Mouse (Mus musculus): Measurements from ENCODE around the gene Ubr1. TPM values are rescaled to one million over a fixed set of nuclear protein-coding genes. Genes with fewer than 3 reads are reported as not detected.
A peak's percentile ranks its signal among the peaks of the same experiment; 100 is the strongest.

Ubr1 gene
- polyA plus RNA-seq (2016; fragmentation: Nextera tagmentation; extraction: Ambion mirVana): 28.6 and 33.4 TPM in 2 replicates

DNA sequence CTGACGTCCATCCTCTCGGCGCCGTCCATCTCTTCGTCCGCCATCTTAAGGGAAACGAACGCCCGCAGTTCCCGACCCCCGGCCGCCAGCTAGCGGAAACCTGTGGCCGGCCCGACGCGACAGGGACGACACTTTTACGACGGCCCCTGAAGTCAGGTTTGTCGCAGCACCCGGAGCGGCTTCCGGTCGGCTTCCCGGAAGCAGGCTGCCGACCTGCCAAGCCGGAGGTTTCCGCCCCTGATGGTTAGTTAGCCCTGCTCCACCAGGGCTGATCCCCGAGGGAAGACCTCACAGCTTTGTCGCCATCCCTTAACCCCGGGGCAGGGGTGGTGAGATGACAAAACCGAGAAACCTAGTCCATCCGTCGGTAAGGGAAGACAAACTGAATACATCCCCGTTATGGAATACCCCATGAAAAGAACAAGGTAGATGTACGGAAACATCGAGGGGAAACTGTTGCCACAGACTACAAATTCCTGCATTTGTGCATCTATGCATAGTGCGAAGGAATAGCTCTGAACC is at the start of gene Ubr1:
TSS of gene Ubr1 (minus strand) at position 157 of the 522 bp plus-strand sequence.
- Histone ChIP-seq H3K9ac (peak within 1 kb of the TSS; percentile 80), H3K4me2 (replicated peaks) (peak within 1 kb of the TSS; percentile 72), H3K9me3 (replicated peaks) (no peaks in the 10 kb centered on the region), H3K4me3 (peak within 1 kb of the TSS; percentile 80), H3K27ac (peak within 1 kb of the TSS; percentile 86), H3K4me1 (peaks cover 7% of the 10 kb centered on the region), H3K27me3 (peaks cover 6% of the 10 kb centered on the region; the same call in 1 of the 2 replicates), H3K36me3 (0 out of 2 replicates have a peak, but pooled peaks cover 4% of the 10 kb centered on the region)
- under 1% methylated on average over 39 of the region's 39 CpGs for WGBS
- ATAC-seq (ENCODE audit: low FRiP score): peak; percentile 88

DNA sequence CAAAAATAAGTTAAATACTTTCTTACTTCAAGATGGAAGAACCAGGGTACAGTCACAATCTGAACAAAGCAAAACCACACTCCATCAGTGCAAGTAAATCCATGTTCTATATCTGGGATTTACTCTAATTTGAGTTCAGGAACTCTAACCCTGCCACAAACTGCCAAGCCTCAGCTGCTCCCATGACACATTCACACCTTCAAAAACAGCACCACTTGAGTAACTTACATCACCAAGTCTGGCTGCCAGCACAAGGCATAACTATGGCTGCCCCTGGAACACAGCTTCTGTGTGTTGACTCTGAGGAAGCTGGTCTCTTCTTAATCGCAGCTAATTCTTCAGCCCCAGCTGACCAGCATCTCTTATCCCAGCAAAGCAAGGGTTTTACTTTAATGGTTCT is 46.6 kb upstream of the Ubr1 start:
- no peak overlapping the region for H3K27ac ChIP-seq
- 93% methylated on average over 1 of the region's 1 CpGs for WGBS
- no peak overlapping the region for H3K4me3 ChIP-seq
- H3K36me3 ChIP-seq: peaks cover 39% of the 10 kb centered on the region
- no peaks in the 10 kb centered on the region for H3K9me3 ChIP-seq (replicated peaks)
- no peaks in the 10 kb centered on the region for H3K4me1 ChIP-seq
- H3K4me2 ChIP-seq (replicated peaks): no peak overlapping the region
- no peak for ATAC-seq (ENCODE audit: low FRiP score)
- H3K27me3 ChIP-seq: no peaks in the 10 kb centered on the region
- H3K9ac ChIP-seq: no peak overlapping the region

DNA sequence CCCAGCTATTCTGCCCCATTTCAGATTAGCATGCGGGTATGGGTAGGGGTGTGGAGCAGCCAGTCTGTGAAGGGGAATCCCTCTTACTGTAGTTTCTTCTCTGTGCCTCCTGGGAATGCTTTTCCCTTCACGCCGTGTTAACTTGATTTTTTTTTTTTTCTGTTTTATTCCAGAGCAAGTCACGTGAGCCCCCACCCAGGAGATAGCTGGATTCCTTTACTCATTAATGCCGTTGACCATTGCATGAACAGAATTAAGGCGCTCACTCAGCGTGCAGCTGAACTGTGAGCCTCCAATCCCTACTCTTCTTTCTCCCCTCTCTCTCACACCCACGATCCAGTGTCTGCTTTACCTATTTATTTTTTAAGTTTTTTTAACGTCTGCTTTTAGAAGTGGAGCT is 45.7 kb upstream of the Ubr1 start:
- Histone ChIP-seq H3K27me3 (no peaks in the 10 kb centered on the region), H3K9ac (no peak overlapping the region), H3K4me2 (replicated peaks) (no peak overlapping the region), H3K27ac (no peak overlapping the region), H3K4me1 (no peaks in the 10 kb centered on the region), H3K9me3 (replicated peaks) (no peaks in the 10 kb centered on the region), H3K36me3 (peaks cover 42% of the 10 kb centered on the region), H3K4me3 (no peak overlapping the region)
- no peak for ATAC-seq (ENCODE audit: low FRiP score)
- 88% methylated on average over 9 of the region's 9 CpGs for WGBS

DNA sequence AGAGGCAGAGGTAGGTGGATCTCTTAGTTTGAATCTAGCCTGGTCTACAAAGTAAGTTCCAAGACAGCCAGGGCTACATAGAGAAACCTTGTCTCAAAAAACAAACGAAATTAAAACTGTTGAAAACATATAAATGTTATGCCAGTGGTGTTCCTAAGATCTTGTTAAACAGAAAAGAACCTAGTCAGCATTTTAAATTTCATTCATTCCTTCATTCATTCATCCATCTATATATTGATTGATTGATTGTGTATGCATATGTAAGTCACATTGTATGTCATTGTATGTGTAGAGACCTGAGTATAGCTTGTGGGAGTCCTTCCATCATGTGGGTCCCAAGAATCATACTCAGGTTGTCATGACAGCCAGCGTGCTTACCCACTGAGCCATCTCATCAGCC is 45.0 kb upstream of the Ubr1 start:
- Histone ChIP-seq H3K27me3 (no peaks in the 10 kb centered on the region), H3K4me3 (no peak overlapping the region), H3K4me1 (no peaks in the 10 kb centered on the region), H3K36me3 (peaks cover 47% of the 10 kb centered on the region), H3K27ac (no peak overlapping the region), H3K4me2 (replicated peaks) (no peak overlapping the region), H3K9ac (no peak overlapping the region), H3K9me3 (replicated peaks) (no peaks in the 10 kb centered on the region)
- ATAC-seq (ENCODE audit: low FRiP score): no peak
- 76% methylated on average over 2 of the region's 2 CpGs for WGBS

DNA sequence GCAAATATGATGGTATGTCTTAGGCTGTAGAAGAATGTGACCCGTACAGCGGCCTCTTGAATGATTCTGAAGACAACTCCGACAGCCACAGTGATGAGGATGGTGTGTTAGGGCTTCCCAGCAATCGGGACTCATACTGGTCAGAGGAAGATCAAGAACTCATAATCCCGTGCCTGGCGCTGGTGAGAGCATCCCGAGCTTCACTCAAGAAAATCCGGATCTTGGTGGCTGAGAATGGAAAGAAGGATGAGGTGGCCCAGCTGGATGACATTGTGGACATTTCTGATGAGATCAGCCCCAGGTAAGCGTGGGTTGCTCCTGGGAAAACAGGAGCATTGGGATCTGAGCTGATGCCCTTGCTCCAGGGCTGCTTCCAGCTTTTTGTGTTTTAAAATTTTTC is 42.2 kb upstream of the Ubr1 start:
- no peaks in the 10 kb centered on the region for H3K9me3 ChIP-seq (replicated peaks)
- WGBS: 92% methylated on average over 9 of the region's 9 CpGs
- no peaks in the 10 kb centered on the region for H3K27me3 ChIP-seq
- peaks cover 9% of the 10 kb centered on the region for H3K4me1 ChIP-seq
- H3K4me2 ChIP-seq (replicated peaks): no peak overlapping the region
- no peak overlapping the region for H3K27ac ChIP-seq
- no peak overlapping the region for H3K9ac ChIP-seq
- no peak for ATAC-seq (ENCODE audit: low FRiP score)
- H3K4me3 ChIP-seq: no peak overlapping the region
- peaks cover 47% of the 10 kb centered on the region for H3K36me3 ChIP-seq

DNA sequence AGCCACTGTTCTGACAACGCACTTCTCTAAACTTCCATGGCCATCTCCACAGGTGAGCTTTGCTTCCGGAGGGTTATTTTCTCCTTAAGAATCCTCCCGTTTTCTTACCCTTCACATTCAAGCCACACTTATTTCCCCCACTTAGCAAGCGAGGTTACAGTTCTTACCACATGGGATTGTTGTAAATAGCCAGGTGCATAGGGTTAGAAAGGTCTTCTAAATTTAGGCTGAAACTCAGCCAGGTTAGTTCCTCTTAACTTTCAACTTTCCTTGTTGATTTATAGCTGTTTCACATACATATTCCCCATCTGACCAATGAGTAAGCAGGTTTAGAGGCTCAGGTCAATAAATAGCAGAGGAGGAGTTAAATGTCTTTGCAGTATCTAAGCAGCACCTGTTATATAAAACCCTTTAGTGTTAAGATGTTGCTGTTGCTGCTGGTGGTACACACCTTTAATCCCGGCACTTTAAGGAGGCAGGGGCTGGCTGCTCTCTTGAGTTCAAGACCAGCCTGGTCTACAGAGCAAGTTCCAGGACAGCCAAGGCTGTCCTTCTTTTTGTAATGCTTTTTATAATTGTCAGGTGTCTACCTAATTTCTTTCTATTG is 38.7 kb upstream of the Ubr1 start:
- ATAC-seq (ENCODE audit: low FRiP score): no peak
- H3K4me3 ChIP-seq: peak overlapping the region; percentile 75
- H3K27ac ChIP-seq: no peak overlapping the region
- no peaks in the 10 kb centered on the region for H3K9me3 ChIP-seq (replicated peaks)
- H3K27me3 ChIP-seq: no peaks in the 10 kb centered on the region
- peaks cover 26% of the 10 kb centered on the region for H3K36me3 ChIP-seq
- peak overlapping the region; percentile 78 for H3K9ac ChIP-seq
- peak overlapping the region; percentile 85 for H3K4me2 ChIP-seq (replicated peaks)
- H3K4me1 ChIP-seq: peaks cover 9% of the 10 kb centered on the region
- 33% methylated on average over 5 of the region's 5 CpGs for WGBS

DNA sequence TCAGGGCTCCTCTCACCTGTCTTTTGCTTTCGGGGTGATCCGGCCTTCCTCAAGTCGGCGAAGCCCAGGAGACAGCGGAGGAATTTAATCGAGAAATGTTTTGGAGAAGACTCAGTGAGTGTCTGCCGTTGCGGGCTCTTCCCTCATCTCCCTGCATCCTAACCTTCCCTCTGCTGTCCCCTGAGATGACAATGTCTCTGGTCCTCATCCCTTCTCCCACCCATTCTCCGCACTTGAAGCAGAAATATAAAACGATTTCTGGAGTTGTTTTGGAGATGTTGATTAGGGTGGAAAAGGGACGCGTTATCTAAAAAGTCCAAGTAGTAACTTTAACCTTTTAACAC is 38.1 kb upstream of the Ubr1 start:
- WGBS: 1% methylated on average over 12 of the region's 12 CpGs
- Histone ChIP-seq H3K4me1 (peaks cover 9% of the 10 kb centered on the region), H3K4me2 (replicated peaks) (peak overlapping the region; percentile 85), H3K9me3 (replicated peaks) (no peaks in the 10 kb centered on the region), H3K27me3 (no peaks in the 10 kb centered on the region), H3K36me3 (peaks cover 24% of the 10 kb centered on the region), H3K4me3 (peak overlapping the region; percentile 75), H3K9ac (peak overlapping the region; percentile 78), H3K27ac (0 out of 2 replicates have a peak overlapping the region, but pooled peaks have one; percentile 50)
- ATAC-seq (ENCODE audit: low FRiP score): peak; percentile 33; the same call in 1 of the 2 replicates

DNA sequence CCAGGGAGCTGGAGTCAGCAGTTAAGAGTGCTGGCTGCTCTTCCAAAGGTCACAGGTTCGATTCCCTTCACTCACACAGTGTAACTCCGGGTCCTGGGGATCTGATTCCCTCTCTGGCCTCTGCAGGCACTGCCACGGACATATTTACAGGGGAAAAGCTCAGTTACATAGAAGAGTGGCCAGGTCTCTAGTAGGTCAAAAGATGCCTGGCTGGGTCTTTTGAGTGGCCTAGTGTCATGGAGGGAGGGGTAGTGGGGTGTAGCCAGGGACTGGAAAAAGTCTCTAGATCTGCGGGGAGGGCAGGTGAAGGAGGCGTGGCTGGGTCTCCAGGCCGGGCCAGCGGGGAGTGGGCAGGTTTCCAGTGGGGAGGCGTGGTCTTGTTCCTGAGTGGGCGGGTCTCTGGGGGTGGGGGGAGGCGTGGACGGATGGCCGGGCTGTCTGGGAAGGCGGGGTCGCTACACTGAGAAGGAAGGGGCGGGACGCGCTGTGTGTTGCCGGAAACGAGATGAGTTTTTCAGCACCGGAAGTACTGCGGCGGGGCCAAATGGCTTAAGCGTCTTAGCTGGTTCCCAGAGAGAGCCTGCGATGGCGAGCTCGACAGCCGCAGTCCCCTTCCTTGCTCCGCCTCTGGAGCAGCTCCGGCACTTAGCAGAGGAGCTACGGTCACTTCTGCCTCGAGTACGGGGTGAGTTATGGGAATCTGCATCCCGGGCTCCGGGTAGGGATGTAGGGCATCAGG is 37.6 kb upstream of the Ubr1 start, which contains the start of gene Ccndbp1:
TSS of gene Ccndbp1 (plus strand) at position 479 of the 739 bp plus-strand sequence.
- peaks cover 9% of the 10 kb centered on the region for H3K4me1 ChIP-seq
- H3K27ac ChIP-seq: peak within 1 kb of the TSS; percentile 55; the same call in 1 of the 2 replicates
- 2% methylated on average over 33 of the region's 34 CpGs for WGBS
- peaks cover 21% of the 10 kb centered on the region for H3K36me3 ChIP-seq
- H3K27me3 ChIP-seq: no peaks in the 10 kb centered on the region
- peak within 1 kb of the TSS; percentile 75 for H3K4me3 ChIP-seq
- H3K4me2 ChIP-seq (replicated peaks): peak within 1 kb of the TSS; percentile 85
- ATAC-seq (ENCODE audit: low FRiP score): peak; percentile 96
- H3K9ac ChIP-seq: peak within 1 kb of the TSS; percentile 78
- no peaks in the 10 kb centered on the region for H3K9me3 ChIP-seq (replicated peaks)

DNA sequence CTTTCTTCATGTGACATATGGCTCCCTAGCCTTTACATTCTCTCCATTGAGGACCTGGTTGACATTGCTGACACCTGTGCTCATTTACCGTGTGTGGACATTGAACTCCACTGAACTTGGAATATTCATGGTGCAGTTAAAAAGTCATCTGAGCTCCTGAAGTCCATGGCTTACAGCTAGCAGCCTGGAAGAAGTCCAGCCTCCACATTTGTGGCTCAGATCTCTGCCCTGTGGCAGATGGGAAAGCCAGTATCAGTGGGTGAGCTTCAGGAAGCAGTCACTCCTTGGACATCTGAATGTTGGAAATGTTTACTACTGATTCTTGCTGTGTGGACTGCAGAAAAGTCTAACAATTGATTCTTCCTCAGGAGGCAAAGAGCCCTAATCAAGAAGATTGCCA is 36.5 kb upstream of the Ubr1 start:
- peaks cover 12% of the 10 kb centered on the region for H3K36me3 ChIP-seq
- H3K27me3 ChIP-seq: no peaks in the 10 kb centered on the region
- no peak overlapping the region for H3K4me2 ChIP-seq (replicated peaks)
- no peaks in the 10 kb centered on the region for H3K9me3 ChIP-seq (replicated peaks)
- WGBS: 86% methylated on average over 1 of the region's 1 CpGs
- ATAC-seq (ENCODE audit: low FRiP score): no peak
- H3K4me3 ChIP-seq: no peak overlapping the region
- no peak overlapping the region for H3K27ac ChIP-seq
- no peak overlapping the region for H3K9ac ChIP-seq
- peaks cover 9% of the 10 kb centered on the region for H3K4me1 ChIP-seq

DNA sequence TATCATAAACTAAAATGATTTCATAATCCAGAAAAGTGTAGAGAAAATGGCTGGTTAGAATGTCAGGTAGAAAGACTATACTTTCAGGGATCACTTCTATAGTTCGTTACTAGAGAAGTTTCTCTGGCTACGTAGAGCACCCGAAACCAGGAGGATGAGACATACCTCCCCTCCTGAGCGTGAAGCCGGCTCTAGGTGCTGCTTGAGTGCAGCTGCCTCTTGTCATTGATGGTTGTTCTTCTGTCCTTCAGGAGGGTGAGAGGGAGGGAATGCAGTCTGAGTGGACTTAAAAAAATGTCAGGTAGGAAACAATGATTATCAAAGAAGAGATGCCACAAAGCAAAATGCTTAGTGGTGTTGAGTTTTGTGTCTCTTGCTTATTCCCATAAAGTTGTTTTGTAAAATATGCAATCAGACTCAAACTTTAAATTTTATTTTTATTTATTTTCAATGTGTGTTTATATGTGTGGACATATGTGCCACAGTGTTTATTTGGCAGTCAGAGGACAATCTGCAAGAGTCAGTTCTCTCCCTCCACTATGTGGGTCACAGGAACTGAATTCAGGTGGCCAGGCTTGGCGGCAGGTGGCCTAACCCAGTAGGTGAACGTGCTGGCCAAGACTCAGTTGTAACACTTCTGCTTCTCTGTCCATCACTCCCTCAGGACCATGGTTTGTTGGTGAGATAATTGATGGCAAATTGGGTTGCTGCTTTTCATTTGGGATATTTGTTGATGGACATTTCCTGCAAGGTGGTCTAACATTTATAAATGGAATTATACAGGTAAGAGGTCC is 33.7 kb upstream of the Ubr1 start:
- Histone ChIP-seq H3K4me1 (peaks cover 5% of the 10 kb centered on the region), H3K27me3 (no peaks in the 10 kb centered on the region), H3K4me3 (no peak overlapping the region), H3K36me3 (no peaks in the 10 kb centered on the region), H3K9me3 (replicated peaks) (no peaks in the 10 kb centered on the region), H3K4me2 (replicated peaks) (no peak overlapping the region), H3K27ac (no peak overlapping the region), H3K9ac (no peak overlapping the region)
- WGBS: 84% methylated on average over 7 of the region's 7 CpGs
- ATAC-seq (ENCODE audit: low FRiP score): no peak

DNA sequence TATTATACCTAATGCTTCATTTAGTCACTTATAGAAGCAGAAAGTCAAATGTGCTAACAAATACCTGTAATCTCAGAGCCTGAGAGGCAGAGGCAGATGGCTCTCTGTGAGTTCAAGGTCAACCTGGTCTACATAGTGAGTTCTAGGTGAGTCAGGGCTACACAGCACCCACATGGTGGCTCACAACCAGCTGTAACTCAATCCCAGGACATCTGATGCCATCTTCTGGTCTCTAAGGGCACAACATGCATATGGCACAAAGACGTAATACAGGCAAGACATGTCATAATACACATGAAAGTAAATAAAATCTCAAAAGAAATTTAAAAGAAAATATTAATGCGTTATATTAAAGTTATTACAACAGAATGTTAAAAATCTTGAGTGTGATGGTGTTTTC is 33.1 kb upstream of the Ubr1 start:
- no peaks in the 10 kb centered on the region for H3K9me3 ChIP-seq (replicated peaks)
- no peak overlapping the region for H3K27ac ChIP-seq
- no peaks in the 10 kb centered on the region for H3K36me3 ChIP-seq
- H3K4me2 ChIP-seq (replicated peaks): no peak overlapping the region
- H3K27me3 ChIP-seq: no peaks in the 10 kb centered on the region
- WGBS: 65% methylated on average over 2 of the region's 2 CpGs
- H3K4me1 ChIP-seq: no peaks in the 10 kb centered on the region
- no peak overlapping the region for H3K4me3 ChIP-seq
- H3K9ac ChIP-seq: no peak overlapping the region
- no peak for ATAC-seq (ENCODE audit: low FRiP score)

DNA sequence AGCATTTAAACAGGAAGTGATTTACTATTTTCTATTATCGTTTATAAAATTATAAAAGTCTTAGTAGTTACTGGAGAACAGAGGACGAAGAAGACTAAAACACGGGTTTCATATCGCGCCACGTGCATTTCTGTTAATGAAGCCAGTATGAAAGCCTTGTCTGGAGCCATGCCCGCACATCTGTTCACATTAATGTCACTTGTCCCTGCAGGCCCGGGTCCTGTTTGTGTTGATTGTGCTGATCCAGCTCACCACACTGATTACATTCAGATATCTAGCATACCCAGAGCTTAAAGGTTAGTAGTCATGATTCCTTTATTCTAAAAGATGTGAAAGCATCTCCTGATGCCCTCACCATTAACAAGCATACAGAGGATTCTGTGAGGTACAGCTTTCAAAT is 28.3 kb upstream of the Ubr1 start:
- WGBS: 88% methylated on average over 8 of the region's 8 CpGs
- Histone ChIP-seq H3K9me3 (replicated peaks) (no peaks in the 10 kb centered on the region), H3K36me3 (no peaks in the 10 kb centered on the region), H3K4me2 (replicated peaks) (no peak overlapping the region), H3K4me1 (no peaks in the 10 kb centered on the region), H3K27ac (no peak overlapping the region), H3K9ac (no peak overlapping the region), H3K4me3 (no peak overlapping the region), H3K27me3 (no peaks in the 10 kb centered on the region)
- ATAC-seq (ENCODE audit: low FRiP score): no peak
